Mouse (Mus musculus): ENCODE data around the gene Zfp746. TPM values are rescaled to one million over a fixed set of nuclear protein-coding genes. Genes with fewer than 3 reads are reported as not detected.

The Zfp746 gene
- total RNA-seq, 4 experiments from 2014 or later = 33.9 to 40.6 (median 35.1) TPM

- DNase-seq (ENCODE audit: low spot score in 2 of 2) = no peak
Observed at GRCm38 (mm10) chr6:48047450-48048351, 38.7 kb downstream of the Zfp746 start.

GRCm38 (mm10) chr6:48047114-48047449, 39.3 kb downstream of the Zfp746 start:
- no peak for DNase-seq (ENCODE audit: low spot score in 2 of 2)

- no peak for DNase-seq (ENCODE audit: low spot score in 2 of 2)
Observed at GRCm38 (mm10) chr6:48032661-48033060, 53.7 kb downstream of the Zfp746 start.

GRCm38 (mm10) chr6:48025905-48026660, 60.3 kb downstream of the Zfp746 start:
- no peak for DNase-seq (ENCODE audit: low spot score in 2 of 2)

- DNase-seq (ENCODE audit: low spot score in 2 of 2) = no peak
Observed at GRCm38 (mm10) chr6:48024994-48025345, 61.4 kb downstream of the Zfp746 start.

GRCm38 (mm10) chr6:48024330-48024993, 61.9 kb downstream of the Zfp746 start:
- DNase-seq (ENCODE audit: low spot score in 2 of 2) = no peak

GRCm38 (mm10) chr6:48022672-48023071, 63.7 kb downstream of the Zfp746 start:
- no peak for DNase-seq (ENCODE audit: low spot score in 2 of 2)

- no peak for DNase-seq (ENCODE audit: low spot score in 2 of 2)
Observed at GRCm38 (mm10) chr6:48021678-48022077, 64.7 kb downstream of the Zfp746 start.

- peak in 1 of 2 experiments; percentile 36 for DNase-seq (ENCODE audit: low spot score in 2 of 2)
Observed at GRCm38 (mm10) chr6:48020006-48020405, 66.4 kb downstream of the Zfp746 start.

- no peak for DNase-seq (ENCODE audit: low spot score in 2 of 2)
Observed at GRCm38 (mm10) chr6:48016841-48017240, 69.6 kb downstream of the Zfp746 start.

GRCm38 (mm10) chr6:48016090-48016521, 70.3 kb downstream of the Zfp746 start:
- DNase-seq (ENCODE audit: low spot score in 2 of 2) = peak in 1 of 2 experiments; percentile 29

Small RNA genes within 50 kb of the gene (microRNA-seq; reads per million reads assigned to microRNA genes)
- gene Gm24563 = 0 reads per million in 2 experiments

Other genes starting within 250 kb of the Zfp746 start
- 10 to 100 TPM; 11.8 to 15.1 (median 12.4) TPM for gene Zfp282, start 209.4 kb downstream of the Zfp746 start, total RNA-seq (2022)
- 10 to 100 TPM; 20.1 to 24.0 (median 21.5) TPM for gene Zfp212, start 166.1 kb downstream of the Zfp746 start, total RNA-seq (2022)
- gene Zfp956, start 133.2 kb downstream of the Zfp746 start, total RNA-seq (2022) = 10 to 100 TPM; 17.9 to 25.6 (median 22.3) TPM
- 10 to 100 TPM; 32.7 to 40.3 (median 37.8) TPM for gene Zfp777, start 37.7 kb downstream of the Zfp746 start, total RNA-seq (2022)

All from layer of hippocampus, adult 8-10 months (tissue).